Mouse (Mus musculus) right cerebral cortex, postnatal 10 days (tissue): ENCODE results near the gene Gm5134.

ENCODE experiments used
- DNase-seq, 2 experiments: peaks; one replicate each; pipeline ENCODE4 v3.0.0; 2021; ENCODE audit warnings: low spot score in 2 of 2

Gm5134 gene

DNA sequence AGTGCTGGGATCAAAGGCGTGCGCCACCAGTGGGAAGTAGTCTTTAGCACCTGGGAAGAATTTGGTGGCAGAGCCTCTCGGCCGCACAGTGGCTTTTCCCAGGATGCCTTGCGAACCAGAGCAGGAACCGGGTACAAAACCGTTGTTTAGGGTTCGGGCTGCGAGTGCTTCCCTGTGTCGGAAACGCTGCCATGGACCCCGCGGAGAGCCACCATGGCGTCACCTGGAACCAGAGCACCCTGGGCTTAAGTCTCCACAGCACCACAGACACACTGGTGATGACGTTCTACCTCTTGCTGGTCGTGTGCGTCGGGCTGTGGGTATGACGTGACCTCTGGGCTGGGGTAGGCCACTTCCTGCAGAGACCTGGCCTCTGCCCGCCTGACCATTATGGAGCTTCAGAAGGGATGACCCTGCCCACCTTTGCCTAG is at the start of gene Gm5134:
Gene Gm5134 (plus strand): TSS at position 134 of the 431 bp plus-strand sequence.
- DNase-seq, result no peak

DNA sequence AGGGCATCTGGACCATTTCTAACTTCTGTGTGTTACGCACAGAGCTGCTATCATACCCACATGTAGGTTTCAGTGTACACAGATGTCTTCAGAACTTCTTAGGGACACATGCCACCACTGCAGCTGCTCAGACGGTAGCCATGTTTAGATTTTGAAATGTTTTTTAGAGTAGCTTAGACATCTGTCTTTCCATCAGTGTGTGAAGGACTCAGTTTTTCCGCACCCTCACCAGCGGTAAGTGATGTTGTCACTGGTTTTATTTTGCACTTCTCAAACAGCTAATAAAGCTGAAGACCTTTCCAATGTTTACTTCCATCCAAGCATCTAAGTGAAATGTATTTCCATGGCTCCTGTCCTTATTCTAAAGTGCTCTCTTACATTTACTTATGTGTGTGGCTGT is 47.4 kb upstream of the Gm5134 start:
- DNase-seq, result no peak

DNA sequence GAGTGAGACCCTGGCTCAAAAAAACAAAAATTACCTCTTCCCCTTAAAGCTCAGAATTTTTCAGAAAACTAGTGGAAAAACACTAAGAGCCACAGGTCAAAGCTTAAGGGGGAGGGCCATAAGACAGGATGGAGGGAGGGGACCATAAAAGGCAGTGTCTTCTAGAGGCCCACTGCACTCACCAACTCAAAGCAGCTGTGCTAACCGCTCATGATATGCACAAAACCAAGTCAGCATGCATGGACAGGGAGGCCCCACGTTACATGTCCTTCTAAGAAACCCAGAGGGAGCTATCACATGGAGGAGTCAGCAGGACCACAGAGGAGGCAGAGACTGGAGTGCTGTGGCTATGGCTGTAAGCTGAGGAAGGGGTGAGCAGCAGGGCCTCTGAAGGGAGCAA is 43.6 kb upstream of the Gm5134 start:
- no peak for DNase-seq

DNA sequence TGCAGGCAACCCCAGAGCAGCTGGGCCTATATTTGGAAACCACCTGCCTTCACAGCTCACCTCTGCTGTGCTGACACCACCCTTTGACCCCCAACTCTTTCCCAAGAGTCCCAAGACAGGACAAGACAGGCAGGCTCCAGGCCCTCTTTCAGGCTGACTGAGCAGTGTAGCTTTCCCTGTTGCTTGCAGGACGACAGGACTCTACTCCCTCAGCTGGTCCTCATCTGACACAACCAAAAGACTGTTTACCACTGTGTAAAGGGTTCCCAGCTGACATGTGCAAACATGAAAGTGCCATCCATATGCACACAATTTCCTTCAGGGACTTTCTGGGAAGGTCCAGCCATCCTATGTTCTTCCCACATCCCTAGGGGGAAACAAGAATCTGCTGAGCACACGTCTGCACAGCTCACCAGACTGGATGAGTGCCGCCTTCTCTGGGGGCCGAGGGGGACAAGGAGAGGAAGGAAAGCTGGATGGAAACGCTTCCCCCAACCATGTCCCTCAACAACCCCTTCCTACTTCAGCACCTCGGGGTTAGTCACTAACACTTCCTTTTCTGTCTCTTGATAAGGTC is 41.2 kb upstream of the Gm5134 start:
- no peak for DNase-seq

DNA sequence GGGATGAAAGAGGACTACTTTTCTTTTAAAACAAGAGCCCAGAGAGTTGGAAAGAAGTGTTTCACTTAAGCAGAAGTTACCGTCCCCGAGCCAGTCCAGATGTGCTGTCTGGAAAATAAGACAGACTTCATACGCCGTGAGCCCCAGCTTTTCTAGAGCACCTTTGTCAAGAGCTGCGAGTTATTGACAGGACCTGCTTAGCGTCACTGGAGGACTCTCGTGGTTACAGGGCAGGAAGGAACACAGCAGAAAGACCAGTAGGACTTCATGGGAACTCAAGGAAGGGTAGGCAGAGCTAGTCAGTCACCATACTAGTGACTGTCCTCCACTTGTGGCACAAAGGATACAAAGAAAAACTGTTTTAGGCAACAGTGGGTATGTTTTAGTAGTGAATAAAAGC is 38.8 kb upstream of the Gm5134 start:
- DNase-seq, result no peak

DNA sequence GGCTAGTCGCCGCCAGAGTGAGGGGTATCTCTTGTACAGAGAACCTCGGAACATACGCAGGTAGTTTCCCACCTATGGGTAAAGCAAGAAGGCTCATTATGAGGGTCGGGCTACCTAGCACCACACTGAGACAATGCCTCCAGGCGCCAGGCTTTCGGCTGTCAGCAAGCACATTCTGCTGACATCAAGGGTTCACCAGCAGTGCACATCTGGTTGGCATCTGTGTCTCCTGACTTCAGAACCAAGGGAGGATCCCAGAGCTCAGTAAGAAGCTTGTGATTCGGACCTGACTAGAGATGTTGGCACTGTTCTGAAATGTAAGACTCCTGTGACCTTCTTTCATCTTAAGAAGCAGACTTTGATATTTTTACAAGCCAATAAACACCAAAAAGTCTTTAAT is 37.5 kb upstream of the Gm5134 start:
- no peak for DNase-seq

DNA sequence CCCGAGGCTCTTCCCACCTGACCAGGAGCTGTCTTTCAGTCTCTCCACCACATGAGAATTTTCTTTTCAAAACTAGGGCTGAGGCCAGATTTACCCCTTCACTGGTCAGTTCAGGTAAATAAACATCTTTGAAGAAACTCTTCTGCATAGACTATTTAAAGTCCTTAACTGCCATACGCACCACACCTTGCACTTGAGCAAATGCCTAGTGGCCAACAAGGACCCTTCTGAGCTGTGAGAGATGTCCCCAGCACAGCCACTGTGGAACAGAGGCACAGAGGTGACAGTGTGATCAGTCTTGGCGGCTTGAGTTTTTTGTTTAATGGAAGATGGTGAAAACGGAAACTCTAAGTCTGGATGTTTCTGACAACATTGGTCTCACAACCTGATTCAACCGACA is 35.3 kb upstream of the Gm5134 start:
- no peak for DNase-seq

DNA sequence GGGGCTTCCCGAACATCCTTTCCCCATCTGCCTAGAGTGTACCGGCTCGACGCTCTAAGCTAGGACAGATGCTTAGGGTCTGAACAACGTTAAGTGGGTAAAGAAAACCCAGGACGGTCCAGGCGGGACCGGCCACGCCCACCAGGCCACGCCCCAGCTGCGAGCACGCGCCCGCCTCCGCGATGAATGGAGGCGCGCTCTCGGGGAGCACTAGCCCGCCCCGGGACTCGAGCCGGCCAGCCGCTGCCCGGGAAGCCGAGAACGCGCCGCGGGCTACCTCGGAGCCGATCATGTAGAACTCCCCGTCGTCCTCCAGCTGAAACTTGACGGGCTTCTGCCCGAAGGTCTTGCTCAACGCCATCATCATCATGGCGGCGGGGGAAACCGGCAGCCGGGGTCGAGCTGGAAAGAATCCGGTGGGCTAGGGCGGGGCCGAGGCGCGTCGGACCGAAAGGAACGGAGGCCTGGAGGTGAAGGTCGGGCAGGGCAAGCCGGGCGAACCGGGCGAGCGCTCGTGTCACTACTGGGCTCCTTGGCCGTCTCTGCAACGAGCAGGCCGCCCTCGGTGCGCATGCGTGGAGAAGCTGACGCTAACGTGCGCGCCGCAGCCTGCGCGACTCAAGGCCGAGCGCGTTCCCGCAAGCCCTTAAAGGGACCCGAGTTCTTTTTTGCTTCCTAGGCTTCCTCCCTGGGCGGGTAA is 33.1 kb upstream of the Gm5134 start, which contains the start of gene Smarcb1:
Gene Smarcb1 (minus strand): TSS at position 592 of the 700 bp plus-strand sequence.
- DNase-seq, result peak; percentile 96 to 97

DNA sequence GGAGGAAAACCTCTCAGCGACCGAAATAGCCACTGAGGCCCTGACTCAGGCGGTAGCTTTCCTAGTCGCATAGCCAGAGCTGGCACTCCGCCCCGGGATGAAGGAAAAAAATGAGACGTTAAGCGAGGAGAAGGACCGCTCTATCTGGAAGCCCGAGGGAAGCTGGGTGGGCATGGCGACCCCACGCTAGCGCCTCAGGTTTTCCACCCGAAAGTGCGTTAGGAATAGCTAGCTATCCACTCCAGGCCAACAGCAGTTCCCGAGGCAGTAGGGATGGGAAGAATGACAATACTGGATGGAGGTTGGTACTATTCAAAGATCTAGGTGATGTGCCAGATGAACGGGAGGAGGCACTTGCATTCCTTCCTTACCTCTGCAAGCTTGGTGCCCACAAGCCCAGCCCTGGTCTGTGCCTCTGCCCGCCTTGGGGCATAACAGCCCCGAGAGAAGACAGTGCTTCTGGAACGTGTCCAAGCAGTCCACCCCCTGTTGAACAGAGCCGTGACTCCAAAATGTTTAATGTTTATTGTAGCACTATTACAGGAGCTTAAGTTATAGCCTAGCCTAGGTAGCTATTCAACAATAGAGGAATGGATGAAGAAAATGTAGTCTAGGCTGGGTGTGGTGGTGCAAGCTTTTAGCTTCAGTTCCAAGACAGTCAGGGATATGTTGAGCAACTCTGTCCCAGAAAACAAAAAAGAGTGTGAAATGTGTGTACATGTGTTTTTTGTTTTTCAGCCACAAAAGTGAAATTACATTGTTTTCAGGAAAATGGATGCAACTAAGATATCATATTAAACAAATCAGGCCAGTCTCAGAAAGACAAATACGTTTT is 32.4 kb upstream of the Gm5134 start:
- peak; percentile 53 to 66 for DNase-seq

DNA sequence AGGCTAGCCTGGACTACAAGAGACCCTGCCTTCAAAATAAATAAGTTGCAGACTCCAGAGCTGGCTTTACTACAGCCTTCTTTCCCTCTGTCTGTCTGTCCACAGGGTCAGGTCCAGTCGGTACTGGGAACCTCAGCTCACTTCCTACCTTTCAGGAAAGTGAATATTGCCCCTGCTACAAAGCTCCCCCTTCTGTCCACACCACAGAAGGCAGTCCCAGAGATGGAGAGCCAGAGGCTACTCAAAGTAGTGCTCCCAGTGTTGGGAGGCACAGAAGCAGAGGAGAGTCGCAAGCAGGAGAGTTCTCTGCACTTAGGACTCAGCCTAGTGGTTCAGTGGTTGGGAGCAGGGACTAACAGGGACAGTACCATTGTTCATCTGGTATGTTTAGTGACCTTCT is 30.0 kb upstream of the Gm5134 start:
- DNase-seq, result no peak

DNA sequence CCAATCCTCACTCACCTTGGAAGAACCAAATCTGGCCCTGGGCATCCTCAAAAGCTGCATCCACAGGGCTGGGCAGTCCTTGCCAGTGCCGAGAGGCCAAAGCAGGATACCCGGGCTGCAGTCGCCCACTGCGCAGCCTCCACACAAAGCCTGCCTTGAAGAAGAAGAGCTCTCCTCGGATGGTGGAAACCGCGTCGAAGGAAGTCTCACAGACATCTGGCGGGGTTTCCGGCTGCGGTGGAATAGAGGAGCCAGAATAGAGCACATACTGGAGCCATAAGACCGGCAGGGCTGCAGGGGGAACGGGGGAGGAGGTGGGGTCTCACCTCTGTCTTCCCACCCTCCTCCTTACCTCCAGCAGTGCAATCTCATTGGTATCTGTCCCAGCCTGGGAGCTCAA is 27.9 kb upstream of the Gm5134 start:
- no peak for DNase-seq

DNA sequence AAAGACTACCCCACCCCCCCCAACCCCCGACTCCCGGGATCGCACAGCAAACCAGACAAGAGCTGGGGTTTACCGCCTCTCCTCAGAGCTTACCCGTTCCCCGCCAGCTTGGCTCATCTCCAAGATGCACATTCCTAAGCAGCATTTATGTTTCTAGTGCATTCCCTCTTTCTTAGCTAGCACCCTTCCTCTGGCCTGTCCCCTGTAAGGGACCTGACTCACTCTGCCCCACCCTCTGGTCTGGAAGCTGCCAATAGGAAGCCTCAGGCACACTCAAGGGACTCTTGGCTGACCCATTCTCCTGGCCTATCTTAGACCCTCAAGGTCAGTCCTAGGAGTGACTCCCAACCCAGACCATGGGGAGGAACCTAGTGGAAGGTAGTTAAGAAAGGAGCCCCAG is 24.0 kb upstream of the Gm5134 start:
- no peak for DNase-seq

DNA sequence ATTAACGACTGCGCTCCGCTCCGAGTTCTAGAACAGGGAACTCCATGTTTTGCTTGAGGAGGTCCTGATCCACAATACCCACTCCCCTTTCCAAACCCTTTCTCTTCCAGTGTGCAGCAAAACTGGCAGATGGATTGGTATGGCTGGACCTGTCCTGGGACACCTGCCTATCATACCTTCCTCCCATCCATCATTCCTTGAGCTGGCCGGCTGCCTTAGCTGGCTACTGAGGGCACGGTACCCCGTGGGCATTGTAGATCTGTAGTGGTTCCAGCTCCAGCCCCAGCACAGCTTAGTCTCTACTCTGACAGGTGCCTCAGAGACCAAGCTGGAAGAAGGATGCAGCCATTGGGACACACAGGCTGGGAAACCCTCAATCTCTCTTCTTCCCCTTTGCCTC is 23.0 kb upstream of the Gm5134 start:
- no peak for DNase-seq

DNA sequence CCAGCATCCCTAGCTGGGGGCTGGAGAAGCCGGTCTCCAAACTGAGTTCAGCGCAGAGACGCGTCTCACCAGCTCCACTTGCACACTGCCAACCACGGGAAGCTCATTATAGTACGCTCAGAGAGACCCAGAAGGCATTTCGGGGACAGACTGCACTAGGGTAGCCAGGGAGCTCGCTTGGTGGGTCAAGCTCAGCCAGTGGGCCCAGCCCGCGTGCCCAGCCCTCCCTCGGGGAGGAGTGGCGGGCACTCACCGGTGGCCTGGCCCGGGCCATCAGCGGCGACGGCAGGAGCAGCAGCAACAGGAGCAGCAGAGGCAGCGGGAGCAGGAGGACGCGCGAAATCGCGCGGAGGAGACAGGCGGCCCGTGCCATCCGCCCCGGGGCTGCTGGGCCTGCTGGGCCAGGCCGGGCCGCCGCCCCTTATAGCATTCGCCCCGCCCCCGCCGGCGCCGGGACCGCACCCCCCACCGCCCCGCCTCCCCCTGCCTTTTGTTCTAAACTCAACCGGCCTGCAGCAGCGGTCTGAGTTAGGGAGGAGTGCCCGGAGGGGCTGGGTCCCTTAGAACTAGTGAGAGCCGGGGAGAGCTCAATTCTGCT is 22.1 kb upstream of the Gm5134 start:
- DNase-seq, result peak in 1 of 2 experiments; percentile 43

DNA sequence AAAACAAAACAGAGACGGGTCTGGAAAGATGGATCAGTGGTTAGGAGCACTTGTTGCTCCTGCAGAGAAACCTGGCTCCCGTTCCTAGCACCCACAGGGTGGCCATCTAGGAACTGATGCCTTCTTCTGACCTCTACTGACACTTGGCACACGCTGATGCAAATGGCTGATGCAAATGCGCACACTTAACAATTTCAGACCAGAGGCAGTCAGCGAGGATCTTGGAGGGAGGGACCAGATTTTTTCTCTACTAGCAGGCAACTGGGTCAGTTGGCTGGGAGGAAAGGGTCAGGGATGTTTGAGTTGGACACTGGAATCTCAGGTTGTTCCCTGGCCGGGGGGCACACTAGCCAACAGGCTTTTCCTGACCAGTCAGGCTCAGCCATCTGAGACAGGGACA is 21.4 kb upstream of the Gm5134 start, which contains the start of gene Chchd10:
Gene Chchd10 (plus strand): TSS at position 240 of the 400 bp plus-strand sequence.
- no peak for DNase-seq

DNA sequence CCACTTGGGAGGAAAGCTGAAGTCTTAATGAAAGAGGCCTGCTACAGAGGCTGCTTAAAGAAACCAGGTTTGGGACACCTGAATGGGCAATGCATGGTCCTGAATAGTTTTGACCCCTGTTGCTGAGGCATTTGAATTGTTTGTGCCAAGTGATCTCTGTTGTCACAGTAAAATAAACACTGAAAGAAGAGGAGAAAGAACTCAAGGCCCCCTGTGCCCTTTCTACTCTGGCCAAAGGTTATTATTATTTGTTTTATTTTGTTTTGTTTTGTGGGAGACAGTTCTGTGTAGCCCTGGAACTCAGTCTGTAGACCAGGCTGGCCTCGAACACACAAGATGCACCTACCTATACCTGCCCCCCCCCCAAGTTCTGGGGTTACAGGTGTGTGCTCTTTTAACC is 19.3 kb upstream of the Gm5134 start:
- DNase-seq, result no peak

DNA sequence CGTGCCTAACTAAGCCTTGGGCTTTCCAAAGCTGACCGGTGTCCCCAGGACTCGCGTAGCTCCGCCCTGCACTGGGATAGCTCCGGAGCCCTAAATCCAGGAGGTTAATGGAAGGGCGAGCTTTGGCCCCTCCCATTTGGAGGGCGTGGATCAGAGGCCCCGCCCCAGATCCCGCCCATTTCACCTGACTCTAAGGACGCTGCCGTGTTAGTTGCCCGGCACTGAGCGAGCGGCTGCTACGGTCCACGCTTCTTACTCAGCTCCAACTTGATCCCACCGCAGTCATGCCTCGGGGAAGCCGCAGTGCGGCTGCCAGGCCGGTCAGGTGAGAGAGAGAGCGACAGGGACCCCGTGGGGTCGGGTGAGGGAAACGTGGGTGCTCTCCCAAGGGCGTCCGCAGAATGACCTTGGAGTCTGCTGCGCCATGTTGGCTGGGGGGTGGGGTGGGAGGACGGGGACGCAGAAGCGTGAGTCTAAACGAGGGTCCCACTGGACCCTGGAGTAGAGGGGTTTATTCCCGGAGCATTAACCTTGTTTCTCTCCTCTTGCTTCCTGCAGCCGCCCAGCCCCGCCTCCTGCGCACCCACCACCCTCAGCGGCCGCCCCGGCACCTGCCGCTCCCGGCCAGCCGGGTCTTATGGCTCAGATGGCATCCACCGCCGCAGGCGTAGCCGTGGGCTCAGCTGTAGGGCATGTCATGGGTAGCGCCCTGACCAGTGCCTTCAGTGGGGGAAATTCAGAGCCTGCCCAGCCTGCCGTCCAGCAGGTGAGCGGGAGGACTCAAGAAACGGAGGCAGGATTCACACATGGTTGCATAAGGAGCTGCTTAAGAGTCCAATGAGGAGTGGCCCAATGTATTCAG is 18.4 kb upstream of the Gm5134 start, which contains the start of gene Mmp11:
Gene Mmp11 (minus strand): TSS at position 817 of the 862 bp plus-strand sequence.
- peak; percentile 71 to 78 for DNase-seq

DNA sequence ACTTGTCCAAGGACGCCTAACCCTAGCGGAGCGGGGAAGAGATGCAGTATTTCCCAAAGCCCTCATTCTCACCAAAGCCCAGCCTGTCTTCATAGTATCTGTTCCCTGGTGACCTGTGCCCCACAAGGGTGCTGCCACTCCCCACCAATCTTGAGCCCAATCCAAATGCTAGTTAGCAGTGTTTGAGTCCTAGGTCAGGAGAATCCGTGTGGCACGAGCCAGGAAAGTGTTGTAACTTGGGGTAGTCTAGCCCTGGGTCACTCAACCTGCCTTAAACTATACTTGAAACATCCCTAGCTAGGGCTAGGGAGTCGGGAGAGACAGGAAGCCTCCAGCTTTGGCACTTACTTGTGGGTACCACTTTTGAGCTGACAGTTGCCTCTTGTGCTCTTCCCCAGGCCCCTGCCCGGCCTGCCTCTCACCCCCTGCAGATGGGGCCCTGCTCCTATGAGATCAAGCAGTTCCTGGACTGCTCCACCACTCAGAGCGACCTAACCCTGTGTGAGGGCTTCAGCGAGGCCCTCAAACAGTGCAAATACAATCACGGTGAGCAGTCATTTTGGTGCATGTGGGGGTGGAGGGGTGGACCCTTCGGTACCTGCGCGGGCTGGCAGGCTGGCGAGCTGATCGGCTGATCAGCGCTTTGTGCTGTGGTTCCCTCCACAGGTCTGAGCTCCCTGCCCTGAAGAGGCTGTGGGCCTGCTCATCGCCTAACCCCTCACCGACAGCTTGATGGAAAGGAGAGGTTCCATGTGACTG is 17.2 kb upstream of the Gm5134 start:
- no peak for DNase-seq

DNA sequence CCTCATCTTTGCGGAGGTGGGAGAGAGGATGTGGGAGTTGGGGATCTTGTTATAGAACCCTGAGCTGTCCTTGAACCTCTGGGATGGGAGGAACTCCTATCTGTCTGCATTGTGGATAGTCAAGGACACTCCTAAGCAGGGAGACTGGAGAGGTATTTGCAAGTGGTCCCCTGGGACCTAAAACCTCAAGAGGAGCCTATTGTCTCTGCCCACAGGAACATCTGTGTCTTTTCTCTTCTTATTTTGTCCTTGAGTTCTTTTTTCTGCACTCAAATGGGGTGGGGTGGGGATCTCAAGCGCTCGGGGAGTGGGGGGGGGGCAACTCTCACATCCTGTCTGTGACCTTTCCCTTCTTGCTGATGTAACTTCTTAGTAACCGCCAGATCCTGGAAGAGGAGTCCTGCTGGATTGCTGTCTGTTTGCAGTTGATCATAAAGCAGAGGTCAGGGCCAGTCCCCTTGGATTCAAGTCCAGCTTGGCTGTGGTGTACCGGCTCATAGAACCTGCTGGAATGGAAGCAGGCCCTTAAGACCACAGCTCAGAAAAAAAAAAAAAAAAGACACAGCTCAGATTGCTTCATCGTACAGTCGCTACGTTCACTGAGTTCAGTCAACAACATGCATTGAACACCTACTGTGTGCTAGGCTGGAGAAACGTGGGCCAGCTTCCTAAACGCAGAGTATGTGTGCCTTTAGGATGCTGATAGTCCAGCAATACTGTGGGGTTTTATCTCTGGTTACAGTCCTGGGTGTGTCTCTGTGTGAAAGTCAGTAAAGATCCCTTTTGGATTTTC is 16.3 kb upstream of the Gm5134 start:
- DNase-seq, result no peak
